In the genomic region with DNA sequence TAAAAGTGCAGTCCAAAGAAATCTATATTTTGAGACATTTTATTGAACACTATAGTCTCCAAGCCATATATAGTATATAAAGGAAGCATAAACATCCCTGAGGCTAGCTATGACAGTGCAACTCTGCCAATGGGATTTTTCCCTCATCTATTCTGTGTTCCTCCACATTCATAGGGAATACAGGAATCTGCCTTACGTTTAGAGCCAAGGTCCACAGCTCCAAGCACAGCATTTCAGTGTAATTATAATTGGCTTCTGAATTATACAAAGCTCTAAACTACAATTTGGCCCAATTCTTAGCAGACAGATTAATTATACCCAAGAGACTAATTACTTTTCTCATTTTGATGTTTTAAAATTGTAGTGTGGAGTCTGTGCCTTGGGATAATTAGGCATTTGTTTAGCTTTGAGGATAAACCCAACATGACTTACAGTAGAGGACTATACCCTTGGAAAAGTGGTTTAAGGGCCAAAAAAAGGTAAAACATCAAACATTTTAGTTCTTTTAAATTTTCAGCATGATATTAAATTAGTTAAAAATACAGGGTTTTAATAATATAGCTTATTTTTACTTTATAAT, we compare ENCODE assay signal across 18 mouse cellular contexts.
DNase-seq lines count a peak whose midpoint lies in the region; ATAC-seq and TF ChIP-seq lines count a peak whose summit lies in the region.
"Had no signal": no experiment of that assay in that cellular context is flagged by ENCODE, and none has a peak within 500 bp of the region (broad histone marks: within the 10 kb centered on the region; RNA-seq: fewer than 3 reads in every experiment).

No protein-coding gene starts in this region.

- no peaks in the 10 kb centered on the region for H3K36me3 ChIP-seq in neural tube, embryonic 11.5 days (ENCODE audit: control insufficient read depth, insufficient read depth, low read length)
- H3K36me3 ChIP-seq in neural tube, embryonic 15.5 days = no peaks in the 10 kb centered on the region
- H3K36me3 ChIP-seq in forebrain, embryonic 12.5 days (replicated peaks) = no peaks in the 10 kb centered on the region
- no peaks in the 10 kb centered on the region for H3K36me3 ChIP-seq in hindbrain, embryonic 16.5 days (ENCODE audit: control insufficient read depth, insufficient read depth, low read length)
- no peaks in the 10 kb centered on the region for H3K36me3 ChIP-seq in neural tube, embryonic 13.5 days
- no peaks in the 10 kb centered on the region for H3K36me3 ChIP-seq in intestine, postnatal 0 days (ENCODE audit: control insufficient read depth, insufficient read depth)
- H3K36me3 ChIP-seq: heart, embryonic 15.5 days; limb, embryonic 13.5 days had no signal

- H3K9me3 ChIP-seq in neural tube, embryonic 11.5 days (ENCODE audit: control insufficient read depth, low read length) = no peaks in the 10 kb centered on the region
- no peaks in the 10 kb centered on the region for H3K9me3 ChIP-seq in neural tube, embryonic 15.5 days (replicated peaks)
- no peaks in the 10 kb centered on the region for H3K9me3 ChIP-seq in forebrain, embryonic 12.5 days
- H3K9me3 ChIP-seq in hindbrain, embryonic 16.5 days (ENCODE audit: control insufficient read depth, low read length) = no peaks in the 10 kb centered on the region
- no peaks in the 10 kb centered on the region for H3K9me3 ChIP-seq in neural tube, embryonic 13.5 days
- no peaks in the 10 kb centered on the region for H3K9me3 ChIP-seq in intestine, postnatal 0 days (ENCODE audit: control insufficient read depth)
- H3K9me3 ChIP-seq: heart, embryonic 15.5 days; limb, embryonic 13.5 days; megakaryocyte, embryonic 14.5 days had no signal

- ATAC-seq in neural tube, embryonic 11.5 days (ENCODE audit: insufficient read depth, low FRiP score, low TSS enrichment) = peak; percentile 24; the same call in 1 of the 2 replicates
- no peak for ATAC-seq in neural tube, embryonic 15.5 days (ENCODE audit: low FRiP score)
- peak; percentile 74; the same call in 1 of the 2 replicates for ATAC-seq in forebrain, embryonic 12.5 days (ENCODE audit: low FRiP score)
- ATAC-seq in hindbrain, embryonic 16.5 days = 0 out of 2 replicates have a peak, but pooled peaks have one; percentile 27
- ATAC-seq in neural tube, embryonic 13.5 days (ENCODE audit: low read depth) = peak; percentile 69
- ATAC-seq in intestine, postnatal 0 days = no peak

- H3K4me1 ChIP-seq in neural tube, embryonic 11.5 days (ENCODE audit: control insufficient read depth, insufficient read depth, low read length) = no peaks in the 10 kb centered on the region
- H3K4me1 ChIP-seq in neural tube, embryonic 15.5 days = no peaks in the 10 kb centered on the region
- no peaks in the 10 kb centered on the region for H3K4me1 ChIP-seq in forebrain, embryonic 12.5 days
- H3K4me1 ChIP-seq in hindbrain, embryonic 16.5 days (ENCODE audit: control insufficient read depth, insufficient read depth, low read depth, low read length) = no peaks in the 10 kb centered on the region
- no peaks in the 10 kb centered on the region for H3K4me1 ChIP-seq in neural tube, embryonic 13.5 days (replicated peaks)
- no peaks in the 10 kb centered on the region for H3K4me1 ChIP-seq in intestine, postnatal 0 days (replicated peaks; ENCODE audit: control insufficient read depth, insufficient read depth, low read length)
- H3K4me1 ChIP-seq: heart, embryonic 15.5 days; limb, embryonic 13.5 days; megakaryocyte, embryonic 14.5 days had no signal

- H3K27ac ChIP-seq in neural tube, embryonic 11.5 days (ENCODE audit: low read depth, low read length) = no peak overlapping the region
- H3K27ac ChIP-seq in neural tube, embryonic 15.5 days (replicated peaks) = no peak overlapping the region
- H3K27ac ChIP-seq in forebrain, embryonic 12.5 days = no peak overlapping the region
- H3K27ac ChIP-seq in hindbrain, embryonic 16.5 days (ENCODE audit: low read depth, low read length) = no peak overlapping the region
- H3K27ac ChIP-seq in neural tube, embryonic 13.5 days (replicated peaks) = no peak overlapping the region
- no peak overlapping the region for H3K27ac ChIP-seq in intestine, postnatal 0 days (ENCODE audit: low read depth, low read length)
- H3K27ac ChIP-seq: heart, embryonic 15.5 days; limb, embryonic 13.5 days; liver, embryonic 14.5 days had no signal

- DNase-seq in neural tube, embryonic 11.5 days (ENCODE audit: low spot score) = no peak
- DNase-seq in lung, postnatal 4 days = no peak
- DNase-seq: cerebellum, postnatal 14 days; heart, adult 11 months; kidney, adult 11 months; kidney, postnatal 36 days; layer of hippocampus, adult 9-11 months; lung, postnatal 10 days; thymus, postnatal 36 days had no signal

- H3K9ac ChIP-seq in neural tube, embryonic 11.5 days (ENCODE audit: low read length) = no peak overlapping the region
- H3K9ac ChIP-seq in neural tube, embryonic 15.5 days (replicated peaks) = no peak overlapping the region
- H3K9ac ChIP-seq in forebrain, embryonic 12.5 days = no peak overlapping the region
- H3K9ac ChIP-seq in hindbrain, embryonic 16.5 days (ENCODE audit: low read depth, low read length) = no peak overlapping the region
- no peak overlapping the region for H3K9ac ChIP-seq in neural tube, embryonic 13.5 days
- no peak overlapping the region for H3K9ac ChIP-seq in intestine, postnatal 0 days (ENCODE audit: low read depth, low read length)
- H3K9ac ChIP-seq: heart, embryonic 15.5 days; limb, embryonic 13.5 days; liver, embryonic 14.5 days had no signal

- H3K4me2 ChIP-seq in neural tube, embryonic 11.5 days (ENCODE audit: low read depth) = no peak overlapping the region
- no peak overlapping the region for H3K4me2 ChIP-seq in neural tube, embryonic 15.5 days
- H3K4me2 ChIP-seq in forebrain, embryonic 12.5 days = no peak overlapping the region
- H3K4me2 ChIP-seq in hindbrain, embryonic 16.5 days (ENCODE audit: low read length) = no peak overlapping the region
- no peak overlapping the region for H3K4me2 ChIP-seq in neural tube, embryonic 13.5 days
- H3K4me2 ChIP-seq in intestine, postnatal 0 days (replicated peaks; ENCODE audit: low read depth) = no peak overlapping the region
- H3K4me2 ChIP-seq: heart, embryonic 15.5 days; limb, embryonic 13.5 days had no signal

- no peaks in the 10 kb centered on the region for H3K27me3 ChIP-seq in neural tube, embryonic 11.5 days (ENCODE audit: control insufficient read depth, insufficient read depth, low read length)
- H3K27me3 ChIP-seq in neural tube, embryonic 15.5 days (replicated peaks) = no peaks in the 10 kb centered on the region
- H3K27me3 ChIP-seq in forebrain, embryonic 12.5 days = no peaks in the 10 kb centered on the region
- no peaks in the 10 kb centered on the region for H3K27me3 ChIP-seq in hindbrain, embryonic 16.5 days (replicated peaks; ENCODE audit: control insufficient read depth, insufficient read depth, low read length)
- no peaks in the 10 kb centered on the region for H3K27me3 ChIP-seq in neural tube, embryonic 13.5 days
- no peaks in the 10 kb centered on the region for H3K27me3 ChIP-seq in intestine, postnatal 0 days (replicated peaks; ENCODE audit: control insufficient read depth, insufficient read depth, low read length)
- H3K27me3 ChIP-seq: heart, embryonic 15.5 days; limb, embryonic 13.5 days; megakaryocyte, embryonic 14.5 days had no signal

- 53% methylated on average over 1 of the region's 1 CpGs for WGBS in neural tube, embryonic 11.5 days
- 23% methylated on average over 1 of the region's 1 CpGs for WGBS in neural tube, embryonic 15.5 days
- 41% methylated on average over 1 of the region's 1 CpGs for WGBS in forebrain, embryonic 12.5 days
- WGBS in hindbrain, embryonic 16.5 days = 34% methylated on average over 1 of the region's 1 CpGs
- 18% methylated on average over 1 of the region's 1 CpGs for WGBS in neural tube, embryonic 13.5 days
- 54% methylated on average over 1 of the region's 1 CpGs for WGBS in intestine, postnatal 0 days

- TF ChIP-seq CTCF in intestine, postnatal 0 days (IDR thresholded peaks at IDR 0.05; ENCODE audit: low read depth) = no peak

- no peak overlapping the region for H3K4me3 ChIP-seq in neural tube, embryonic 11.5 days (ENCODE audit: low read depth, low read length)
- no peak overlapping the region for H3K4me3 ChIP-seq in neural tube, embryonic 15.5 days (replicated peaks)
- no peak overlapping the region for H3K4me3 ChIP-seq in forebrain, embryonic 12.5 days (replicated peaks)
- H3K4me3 ChIP-seq in hindbrain, embryonic 16.5 days (ENCODE audit: low read length) = no peak overlapping the region
- no peak overlapping the region for H3K4me3 ChIP-seq in neural tube, embryonic 13.5 days
- H3K4me3 ChIP-seq in intestine, postnatal 0 days (ENCODE audit: low read depth, low read length) = no peak overlapping the region
- H3K4me3 ChIP-seq: heart, embryonic 15.5 days; limb, embryonic 13.5 days; megakaryocyte, embryonic 14.5 days had no signal

Comparison
In these comparisons a context has a peak if more than half of its experiments do, and no peak if none do; other contexts are left out.
1. ATAC-seq: peak in neural tube, embryonic 11.5 days (single experiment), forebrain, embryonic 12.5 days (single experiment), hindbrain, embryonic 16.5 days (single experiment) and neural tube, embryonic 13.5 days (single experiment); none in neural tube, embryonic 15.5 days (single experiment) and intestine, postnatal 0 days (single experiment).